Mouse (Mus musculus) heart, embryonic 16.5 days (tissue): ENCODE results near the gene Cuedc1. TPM values are rescaled to one million over a fixed set of nuclear protein-coding genes. Genes with fewer than 3 reads are reported as not detected.

Experiments used
- ATAC-seq: fragments of 200-750 bp; cut with Nextera tagmentation; replicated peaks from 2 replicates; pipeline ENCODE4 v1.8.0; 2017; ENCODE audit warnings: moderate number of reproducible peaks; ENCODE audit not compliant: insufficient read depth, low FRiP score; ENCODE audit errors: extremely low read depth
- H3K27ac ChIP-seq: fragments of 300-500 bp; sonication (generic); 2 replicates; pipeline ENCODE4 v1.5.1; 2014; ENCODE audit warnings: mild to moderate bottlenecking, low read length, control low read depth, moderate library complexity
- H3K27me3 ChIP-seq: fragments of 300-500 bp; sonication (generic); 2 replicates; pipeline ENCODE4 v1.6.1; 2014; ENCODE audit warnings: low read length, mixed read lengths; ENCODE audit not compliant: control insufficient read depth, insufficient read depth
- H3K36me3 ChIP-seq: fragments of 300-500 bp; sonication (generic); 2 replicates; pipeline ENCODE4 v1.6.1; 2014; ENCODE audit not compliant: control insufficient read depth, insufficient read depth
- H3K4me1 ChIP-seq: fragments of 300-500 bp; sonication (generic); 2 replicates; pipeline ENCODE4 v1.6.1; 2014; ENCODE audit warnings: low read length, mixed read lengths; ENCODE audit not compliant: control insufficient read depth, insufficient read depth
- H3K4me2 ChIP-seq: fragments of 300-500 bp; sonication (generic); 2 replicates; pipeline ENCODE4 v1.6.1; 2014; ENCODE audit warnings: low read depth, mild to moderate bottlenecking, control low read depth, low read length
- H3K4me3 ChIP-seq: fragments of 300-500 bp; sonication (generic); 2 replicates; pipeline ENCODE4 v1.5.1; 2014; ENCODE audit warnings: mild to moderate bottlenecking, control low read depth, low read length
- H3K9ac ChIP-seq: fragments of 300-500 bp; sonication (generic); 2 replicates; pipeline ENCODE4 v1.6.1; 2014; ENCODE audit warnings: low read length, control low read depth
- H3K9me3 ChIP-seq: fragments of 300-500 bp; sonication (generic); replicated peaks from 2 replicates; pipeline ENCODE4 v1.6.1; 2016; ENCODE audit warnings: low read length; ENCODE audit not compliant: control insufficient read depth
- WGBS: fragments of 180-500 bp; shearing (Covaris S2); extraction: QIAGEN DNeasy Blood & Tissue Kit; methylation state at CpG from one replicate; pipeline ENCODE4 v1.1.7; 2014; 5-methylcytosine and 5-hydroxymethylcytosine counted together
- polyA plus RNA-seq: library from polyadenylated mRNA; unstranded; fragments of >200 nt; fragmentation: Nextera tagmentation; extraction: Ambion mirVana; gene quantifications from 2 replicates; pipeline ENCODE4 v1.2.1, GENCODE M21; 2015

The Cuedc1 gene
- polyA plus RNA-seq, 1 experiment from 2014 or later, result 15.2 TPM

- no peaks in the 10 kb centered on the region for H3K27me3 ChIP-seq
These were observed 24.7 kb downstream of the Cuedc1 start for GRCm38 (mm10) chr11:88122545-88122944.

DNA sequence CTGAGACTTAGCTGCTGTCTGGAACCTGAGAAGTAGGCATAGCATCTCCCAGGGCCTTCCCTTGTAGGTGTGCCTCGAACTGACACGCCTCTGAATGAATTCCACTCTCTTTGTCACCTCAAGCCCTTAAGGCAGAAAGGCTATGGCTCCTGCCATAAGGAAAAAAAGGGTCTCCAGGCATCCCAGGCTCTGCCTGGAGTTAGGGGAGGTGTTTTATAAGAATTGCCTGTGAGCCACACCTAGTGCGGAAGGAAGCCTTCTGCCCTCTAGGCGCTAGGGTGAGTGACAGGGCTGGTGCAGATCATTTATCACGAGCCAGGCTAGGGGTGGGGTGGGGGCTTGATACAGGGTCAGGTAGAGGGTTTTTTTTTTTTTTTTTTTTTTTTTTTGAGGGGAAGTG is 25.2 kb downstream of the Cuedc1 start:
- Histone ChIP-seq H3K9me3 (no peaks in the 10 kb centered on the region), H3K27me3 (no peaks in the 10 kb centered on the region), H3K4me3 (no peak overlapping the region), H3K4me1 (peaks cover 36% of the 10 kb centered on the region), H3K27ac (no peak overlapping the region), H3K9ac (no peak overlapping the region), H3K4me2 (no peak overlapping the region), H3K36me3 (no peaks in the 10 kb centered on the region)
- WGBS, result 70% methylated on average over 5 of the region's 5 CpGs
- ATAC-seq, result no peak

More at GRCm38 (mm10) chr11:88122545-88122944, 24.7 kb downstream of the Cuedc1 start:
- 61% methylated on average over 5 of the region's 5 CpGs for WGBS
- H3K4me2 ChIP-seq, result no peak overlapping the region
- no peak overlapping the region for H3K4me3 ChIP-seq
- no peak for ATAC-seq
- H3K9me3 ChIP-seq, result no peaks in the 10 kb centered on the region
- no peaks in the 10 kb centered on the region for H3K36me3 ChIP-seq
- no peak overlapping the region for H3K27ac ChIP-seq
- no peak overlapping the region for H3K9ac ChIP-seq
- peaks cover 41% of the 10 kb centered on the region for H3K4me1 ChIP-seq

- Histone ChIP-seq H3K9me3 (no peaks in the 10 kb centered on the region), H3K36me3 (no peaks in the 10 kb centered on the region), H3K9ac (0 out of 2 replicates have a peak overlapping the region, but pooled peaks have one; percentile 49), H3K27me3 (no peaks in the 10 kb centered on the region), H3K4me3 (no peak overlapping the region), H3K27ac (no peak overlapping the region), H3K4me1 (peaks cover 29% of the 10 kb centered on the region), H3K4me2 (no peak overlapping the region)
- ATAC-seq, result no peak
- 21% methylated on average over 6 of the region's 6 CpGs for WGBS
These were observed 25.9 kb downstream of the Cuedc1 start for GRCm38 (mm10) chr11:88123731-88124130.

- H3K36me3 ChIP-seq, result no peaks in the 10 kb centered on the region
- ATAC-seq, result no peak
- H3K4me1 ChIP-seq, result peaks cover 15% of the 10 kb centered on the region
- H3K4me2 ChIP-seq, result no peak overlapping the region
- H3K9ac ChIP-seq, result no peak overlapping the region
- no peak overlapping the region for H3K4me3 ChIP-seq
- no peaks in the 10 kb centered on the region for H3K9me3 ChIP-seq
- no peak overlapping the region for H3K27ac ChIP-seq
- WGBS, result 83% methylated on average over 6 of the region's 7 CpGs
- H3K27me3 ChIP-seq, result no peaks in the 10 kb centered on the region
These were observed 27.6 kb downstream of the Cuedc1 start for GRCm38 (mm10) chr11:88125483-88125882.

- Histone ChIP-seq H3K27me3 (no peaks in the 10 kb centered on the region), H3K4me3 (no peak overlapping the region), H3K4me1 (peaks cover 17% of the 10 kb centered on the region), H3K4me2 (no peak overlapping the region), H3K27ac (no peak overlapping the region), H3K36me3 (no peaks in the 10 kb centered on the region), H3K9me3 (no peaks in the 10 kb centered on the region), H3K9ac (no peak overlapping the region)
- 48% methylated on average over 5 of the region's 5 CpGs for WGBS
- no peak for ATAC-seq
These were observed 28.5 kb downstream of the Cuedc1 start for GRCm38 (mm10) chr11:88126306-88126793.

GRCm38 (mm10) chr11:88128461-88128860 is 30.6 kb downstream of the Cuedc1 start:
- no peaks in the 10 kb centered on the region for H3K36me3 ChIP-seq
- H3K4me2 ChIP-seq, result no peak overlapping the region
- no peak overlapping the region for H3K27ac ChIP-seq
- H3K9me3 ChIP-seq, result no peaks in the 10 kb centered on the region
- H3K4me3 ChIP-seq, result no peak overlapping the region
- H3K27me3 ChIP-seq, result no peaks in the 10 kb centered on the region
- no peak for ATAC-seq
- peaks cover 35% of the 10 kb centered on the region for H3K4me1 ChIP-seq
- no peak overlapping the region for H3K9ac ChIP-seq
- 93% methylated on average over 9 of the region's 9 CpGs for WGBS

GRCm38 (mm10) chr11:88129281-88129680 is 31.4 kb downstream of the Cuedc1 start:
- Histone ChIP-seq H3K9ac (no peak overlapping the region), H3K4me1 (peaks cover 27% of the 10 kb centered on the region), H3K27ac (no peak overlapping the region), H3K9me3 (no peaks in the 10 kb centered on the region), H3K36me3 (no peaks in the 10 kb centered on the region), H3K27me3 (no peaks in the 10 kb centered on the region), H3K4me2 (no peak overlapping the region), H3K4me3 (no peak overlapping the region)
- no peak for ATAC-seq
- WGBS, result 62% methylated on average over 3 of the region's 3 CpGs

DNA sequence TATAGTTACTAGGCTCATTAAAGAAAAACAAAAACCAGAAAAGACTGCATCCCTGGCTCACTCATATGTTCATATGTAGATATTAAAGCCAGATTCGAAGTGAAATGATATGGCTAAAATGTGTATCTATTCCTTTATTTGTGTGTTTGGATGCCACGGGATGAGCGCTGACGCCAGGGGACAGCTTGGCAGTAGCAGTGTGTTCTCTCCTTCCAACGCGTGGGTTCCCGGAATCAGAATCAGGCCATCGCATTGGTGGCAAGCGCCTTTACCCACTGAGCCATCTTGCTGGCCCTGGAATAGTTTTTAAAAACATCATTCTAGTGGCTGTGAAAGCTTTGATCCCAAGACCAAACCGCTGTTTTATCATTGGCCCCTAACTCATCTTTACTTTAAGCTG is 32.1 kb downstream of the Cuedc1 start:
- H3K36me3 ChIP-seq, result no peaks in the 10 kb centered on the region
- H3K4me3 ChIP-seq, result no peak overlapping the region
- no peak for ATAC-seq
- WGBS, result 94% methylated on average over 10 of the region's 10 CpGs
- H3K9me3 ChIP-seq, result no peaks in the 10 kb centered on the region
- H3K27me3 ChIP-seq, result no peaks in the 10 kb centered on the region
- peaks cover 25% of the 10 kb centered on the region for H3K4me1 ChIP-seq
- no peak overlapping the region for H3K27ac ChIP-seq
- H3K9ac ChIP-seq, result no peak overlapping the region
- no peak overlapping the region for H3K4me2 ChIP-seq

- peak overlapping the region; percentile 66 for H3K9ac ChIP-seq
- no peaks in the 10 kb centered on the region for H3K9me3 ChIP-seq
- H3K27me3 ChIP-seq, result no peaks in the 10 kb centered on the region
- H3K4me1 ChIP-seq, result peaks cover 20% of the 10 kb centered on the region
- H3K4me3 ChIP-seq, result peak overlapping the region; percentile 11
- H3K27ac ChIP-seq, result peak overlapping the region; percentile 82
- ATAC-seq, result peak; percentile 79
- 12% methylated on average over 8 of the region's 8 CpGs for WGBS
- peak overlapping the region; percentile 63 for H3K4me2 ChIP-seq
- H3K36me3 ChIP-seq, result no peaks in the 10 kb centered on the region
These were observed 34.0 kb downstream of the Cuedc1 start for GRCm38 (mm10) chr11:88131847-88132246.
